25 mouse cellular contexts compared by ENCODE assay signal in the genomic region with DNA sequence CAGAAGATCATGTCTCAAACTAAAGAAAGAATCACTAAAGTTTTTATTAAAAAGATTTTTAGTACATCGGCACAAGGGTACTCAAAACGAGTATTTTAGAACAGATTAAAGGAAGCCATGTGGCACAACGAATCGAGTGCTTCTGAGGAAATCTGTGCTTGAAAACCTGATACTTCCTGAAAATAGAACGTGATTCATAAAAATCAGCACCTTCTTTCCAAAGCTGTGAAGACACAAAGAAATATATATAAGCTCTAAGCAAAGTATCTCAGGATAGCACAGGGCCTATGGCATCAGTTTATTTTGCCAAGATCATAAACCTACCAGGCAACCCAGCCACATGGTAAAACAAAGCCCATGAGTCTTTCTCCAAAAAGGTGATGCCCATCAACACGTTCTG.
"Had no signal": no experiment of that assay in that cellular context is flagged by ENCODE, and none has a peak within 500 bp of the region (broad histone marks: within the 10 kb centered on the region; RNA-seq: fewer than 3 reads in every experiment).

No protein-coding gene starts in this region.

- ATAC-seq: hindbrain, embryonic 16.5 days; inflammation-experienced regulatory T-cells, adult 6 months; intestine, embryonic 15.5 days; intestine, postnatal 0 days; liver, embryonic 12.5 days had no signal

- H3K4me3 ChIP-seq: gastrocnemius, adult 2 months; heart, embryonic 10.5 days; heart, embryonic 12.5 days; hindbrain, embryonic 10.5 days; hindbrain, embryonic 12.5 days; intestine, embryonic 15.5 days; kidney, embryonic 15.5 days; limb, embryonic 13.5 days; limb, embryonic 15.5 days; liver, embryonic 12.5 days had no signal

- H3K4me1 ChIP-seq: hindbrain, embryonic 10.5 days; hindbrain, embryonic 12.5 days; intestine, embryonic 15.5 days; limb, embryonic 13.5 days; limb, embryonic 15.5 days; liver, embryonic 12.5 days had no signal

- DNase-seq: gastrocnemius, adult 2 months; gastrocnemius, postnatal 10 days; gastrocnemius, postnatal 25 days; heart, adult 18-20 months; heart, postnatal 10 days; heart, postnatal 4 days; kidney, adult 2 months; kidney, adult 9 months; kidney, postnatal 14 days; kidney, postnatal 36 days; layer of hippocampus, adult 9-11 months; layer of hippocampus, postnatal 36 days; left cerebral cortex, postnatal 4 days had no signal
